10 mouse cellular contexts compared by ENCODE assay signal in genomic region chr1:84470342-84470741, GRCm38 (mm10).
DNase-seq lines count a peak whose midpoint lies in the region; ATAC-seq and TF ChIP-seq lines count a peak whose summit lies in the region.
"Had no signal": no experiment of that assay in that cellular context is flagged by ENCODE, and none has a peak within 500 bp of the region (broad histone marks: within the 10 kb centered on the region; RNA-seq: fewer than 3 reads in every experiment).

No protein-coding gene starts in this region.

- H3K27me3 ChIP-seq in liver, embryonic 11.5 days (replicated peaks; ENCODE audit: control insufficient read depth, insufficient read depth, low read length): no peaks in the 10 kb centered on the region
- H3K27me3 ChIP-seq in kidney, embryonic 14.5 days (ENCODE audit: control insufficient read depth, insufficient read depth, low read length): no peaks in the 10 kb centered on the region
- H3K27me3 ChIP-seq: limb, embryonic 15.5 days had no signal

- H3K9ac ChIP-seq in liver, embryonic 11.5 days (ENCODE audit: low read depth, low read length): no peak overlapping the region
- no peak overlapping the region for H3K9ac ChIP-seq in kidney, embryonic 14.5 days (ENCODE audit: low read depth, low read length)
- H3K9ac ChIP-seq: limb, embryonic 15.5 days had no signal

- no peak overlapping the region for H3K4me2 ChIP-seq in liver, embryonic 11.5 days
- H3K4me2 ChIP-seq in kidney, embryonic 14.5 days (replicated peaks; ENCODE audit: low read depth, low read length): no peak overlapping the region
- H3K4me2 ChIP-seq: limb, embryonic 15.5 days had no signal

- DNase-seq in liver: peak; percentile 4
- DNase-seq in liver, embryonic 11.5 days (ENCODE audit: low spot score): no peak
- DNase-seq in ES-CJ7 (ENCODE audit: low read depth, low spot score): peak; percentile 67
- no peak for DNase-seq in cerebellum, adult 18-20 months
- DNase-seq: kidney, adult 8-10 months; thymus, postnatal 25 days had no signal

- H3K27ac ChIP-seq in liver, embryonic 11.5 days (ENCODE audit: low read depth, low read length): no peak overlapping the region
- H3K27ac ChIP-seq in bone marrow macrophage, adult 2 months (ENCODE audit: insufficient read depth, low read depth, low read length): no peak overlapping the region
- H3K27ac ChIP-seq in kidney, embryonic 14.5 days (ENCODE audit: low read depth, low read length): no peak overlapping the region
- H3K27ac ChIP-seq: limb, embryonic 15.5 days had no signal

- ATAC-seq in liver, embryonic 11.5 days (replicated peaks; ENCODE audit: low FRiP score): no peak
- peak; percentile 77 for ATAC-seq in megakaryocyte, adult 5-6 weeks (ENCODE audit: poor library complexity, severe bottlenecking)
- no peak for ATAC-seq in kidney, embryonic 14.5 days (ENCODE audit: low FRiP score, low TSS enrichment)

- H3K4me3 ChIP-seq in liver, embryonic 11.5 days (ENCODE audit: low read depth, low read length): no peak overlapping the region
- H3K4me3 ChIP-seq in bone marrow macrophage, adult 2 months (ENCODE audit: insufficient read depth, low read length): no peak overlapping the region
- H3K4me3 ChIP-seq in kidney, embryonic 14.5 days (ENCODE audit: low read length): no peak overlapping the region
- H3K4me3 ChIP-seq: limb, embryonic 15.5 days had no signal

- no peak for TF ChIP-seq POLR2A in bone marrow macrophage, adult 2 months (IDR thresholded peaks at IDR 0.05; ENCODE audit: borderline replicate concordance, low read depth, low read length)

- peak; percentile 92 for TF ChIP-seq CTCF in bone marrow macrophage, adult 2 months (IDR thresholded peaks at IDR 0.05; ENCODE audit: low read depth, low read length)

- no peaks in the 10 kb centered on the region for H3K36me3 ChIP-seq in liver, embryonic 11.5 days (ENCODE audit: control insufficient read depth, insufficient read depth, low read length)
- no peaks in the 10 kb centered on the region for H3K36me3 ChIP-seq in kidney, embryonic 14.5 days (ENCODE audit: control insufficient read depth, insufficient read depth, low read length)
- H3K36me3 ChIP-seq: limb, embryonic 15.5 days had no signal

- no peaks in the 10 kb centered on the region for H3K9me3 ChIP-seq in liver, embryonic 11.5 days (ENCODE audit: control insufficient read depth, low read length)
- no peaks in the 10 kb centered on the region for H3K9me3 ChIP-seq in kidney, embryonic 14.5 days (ENCODE audit: control insufficient read depth, low read length)
- H3K9me3 ChIP-seq: limb, embryonic 15.5 days had no signal

- H3K4me1 ChIP-seq in liver, embryonic 11.5 days (replicated peaks; ENCODE audit: control insufficient read depth, insufficient read depth, low read length): no peaks in the 10 kb centered on the region
- peaks cover 28% of the 10 kb centered on the region for H3K4me1 ChIP-seq in bone marrow macrophage, adult 2 months (ENCODE audit: control insufficient read depth, insufficient read depth, low read length)
- no peaks in the 10 kb centered on the region for H3K4me1 ChIP-seq in kidney, embryonic 14.5 days (ENCODE audit: control insufficient read depth, insufficient read depth, low read length)
- H3K4me1 ChIP-seq: limb, embryonic 15.5 days had no signal

- 66% methylated on average over 4 of the region's 4 CpGs for WGBS in liver, embryonic 11.5 days
- 69% methylated on average over 4 of the region's 4 CpGs for WGBS in kidney, embryonic 14.5 days

Comparison
In these comparisons a context has a peak if more than half of its experiments do, and no peak if none do; other contexts are left out.
1. DNase-seq: peak in liver (single experiment) and ES-CJ7 (single experiment); none in liver, embryonic 11.5 days (single experiment) and cerebellum, adult 18-20 months (0 of 2).